Mouse (Mus musculus) erythroblast, embryonic 14.5 days (primary cell): ENCODE measurements around the gene Gm3880. TPM values are rescaled to one million over a fixed set of nuclear protein-coding genes. Genes with fewer than 3 reads are reported as not detected.
"Not testable (repeated sequence)": the region's sequence is repeated elsewhere in the genome, so short reads cannot be mapped to it uniquely, and the experiment has no call there.

ENCODE experiments used
- H3K27me3 ChIP-seq: 2 replicates; pipeline ENCODE4 v1.6.1; 2012; ENCODE audit warnings: inconsistent platforms; ENCODE audit not compliant: control insufficient read depth
- H3K36me3 ChIP-seq: 2 replicates; pipeline ENCODE4 v1.6.1; 2012; ENCODE audit warnings: mild to moderate bottlenecking, inconsistent platforms; ENCODE audit not compliant: control insufficient read depth
- H3K4me1 ChIP-seq: 2 replicates; pipeline ENCODE4 v1.6.1; 2012; ENCODE audit warnings: inconsistent platforms; ENCODE audit not compliant: control insufficient read depth
- H3K4me3 ChIP-seq: replicated peaks from 2 replicates; pipeline ENCODE3; 2012; ENCODE audit warnings: moderate library complexity, mild to moderate bottlenecking, inconsistent platforms
- H3K9me3 ChIP-seq: 2 replicates; pipeline ENCODE4 v1.6.1; 2012; ENCODE audit warnings: low read length, inconsistent platforms, mixed read lengths; ENCODE audit not compliant: control insufficient read depth
- GATA1 ChIP-seq: IDR thresholded peaks from 2 replicates; pipeline ENCODE4 v1.6.1; 2012; ENCODE audit warnings: low read length, inconsistent platforms, mixed read lengths
- TAL1 ChIP-seq: IDR thresholded peaks from 3 replicates; pipeline ENCODE4 v1.6.1; 2012; ENCODE audit warnings: low read length, inconsistent platforms, mixed read lengths
- polyA plus RNA-seq: library from polyadenylated mRNA; stranded (reverse); fragments of >175 nt; gene quantifications from 2 replicates; pipeline ENCODE4 v1.2.3, GENCODE M21; 2012

Gene Gm3880
- not detected in 2 replicates for polyA plus RNA-seq

GRCm38 (mm10) chrX:102686872-102687271, at the start of gene Gm3880:
TSS of gene Gm3880 (minus strand) at chrX:102686972.
- not testable (repeated sequence) for H3K4me1 ChIP-seq, H3K27me3 ChIP-seq, H3K9me3 ChIP-seq, H3K4me3 ChIP-seq, H3K36me3 ChIP-seq

GRCm38 (mm10) chrX:102724226-102724625, 37.5 kb upstream of the Gm3880 start:
- H3K9me3 ChIP-seq: not testable (repeated sequence)

GRCm38 (mm10) chrX:102707535-102707934, 20.8 kb upstream of the Gm3880 start, which contains the start of the genes Gm9112 and Dmrtc1b:
TSS of gene Gm9112 (minus strand) at chrX:102707635.
TSS of gene Dmrtc1b (plus strand) at chrX:102707865.
- H3K9me3 ChIP-seq, H3K36me3 ChIP-seq, H3K27me3 ChIP-seq, H3K4me3 ChIP-seq, H3K4me1 ChIP-seq: not testable (repeated sequence)

More at GRCm38 (mm10) chrX:102724226-102724625, 37.5 kb upstream of the Gm3880 start:
- not testable (repeated sequence) for H3K27me3 ChIP-seq, H3K4me1 ChIP-seq, H3K4me3 ChIP-seq, H3K36me3 ChIP-seq

GRCm38 (mm10) chrX:102700636-102701035, 13.9 kb upstream of the Gm3880 start:
- not testable (repeated sequence) for H3K4me3 ChIP-seq, H3K36me3 ChIP-seq, H3K9me3 ChIP-seq, H3K27me3 ChIP-seq, H3K4me1 ChIP-seq

GRCm38 (mm10) chrX:102689252-102689651, 2.5 kb upstream of the Gm3880 start:
- not testable (repeated sequence) for H3K36me3 ChIP-seq, H3K4me1 ChIP-seq, H3K9me3 ChIP-seq, H3K4me3 ChIP-seq, H3K27me3 ChIP-seq

GRCm38 (mm10) chrX:102684706-102685105, 2.1 kb downstream of the Gm3880 start:
- not testable (repeated sequence) for H3K36me3 ChIP-seq, H3K4me3 ChIP-seq, H3K4me1 ChIP-seq, H3K27me3 ChIP-seq, H3K9me3 ChIP-seq

- Histone ChIP-seq H3K4me3 (no peak overlapping the region), H3K36me3 (no peaks in the 10 kb centered on the region)
- TF ChIP-seq GATA1 (no peak), TAL1 (no peak)
Observed at GRCm38 (mm10) chrX:102666641-102667040, 20.1 kb downstream of the Gm3880 start.

GRCm38 (mm10) chrX:102660712-102661111, 26.1 kb downstream of the Gm3880 start:
- Histone ChIP-seq H3K4me1 (no peaks in the 10 kb centered on the region), H3K36me3 (no peaks in the 10 kb centered on the region), H3K9me3 (no peaks in the 10 kb centered on the region), H3K4me3 (no peak overlapping the region), H3K27me3 (0 out of 2 replicates have a peak, but pooled peaks cover 4% of the 10 kb centered on the region)
- no peak for TF ChIP-seq GATA1
- no peak for TF ChIP-seq TAL1

More at GRCm38 (mm10) chrX:102666641-102667040, 20.1 kb downstream of the Gm3880 start:
- H3K4me1 ChIP-seq: no peaks in the 10 kb centered on the region
- H3K27me3 ChIP-seq: no peaks in the 10 kb centered on the region; the same call in 1 of the 2 replicates
- no peaks in the 10 kb centered on the region for H3K9me3 ChIP-seq

GRCm38 (mm10) chrX:102645691-102646090, 41.1 kb downstream of the Gm3880 start:
- Histone ChIP-seq H3K9me3 (peaks cover 4% of the 10 kb centered on the region), H3K36me3 (no peaks in the 10 kb centered on the region), H3K4me1 (peaks cover 6% of the 10 kb centered on the region), H3K4me3 (no peak overlapping the region), H3K27me3 (peaks cover 30% of the 10 kb centered on the region)
- no peak for TF ChIP-seq GATA1
- TF ChIP-seq TAL1: no peak

- Histone ChIP-seq H3K36me3 (no peaks in the 10 kb centered on the region), H3K27me3 (peaks cover 30% of the 10 kb centered on the region), H3K9me3 (peaks cover 4% of the 10 kb centered on the region), H3K4me3 (no peak overlapping the region), H3K4me1 (peaks cover 6% of the 10 kb centered on the region)
- TF ChIP-seq GATA1 (no peak), TAL1 (no peak)
Observed at GRCm38 (mm10) chrX:102645146-102645545, 41.6 kb downstream of the Gm3880 start.

- peaks cover 30% of the 10 kb centered on the region for H3K27me3 ChIP-seq
- H3K4me3 ChIP-seq: peak overlapping the region; percentile 62
- H3K4me1 ChIP-seq: peaks cover 6% of the 10 kb centered on the region
- no peaks in the 10 kb centered on the region for H3K36me3 ChIP-seq
- TF ChIP-seq TAL1 (no peak), GATA1 (no peak)
- H3K9me3 ChIP-seq: peaks cover 4% of the 10 kb centered on the region
Observed at GRCm38 (mm10) chrX:102644573-102644951, 42.2 kb downstream of the Gm3880 start.
